In the genomic region with DNA sequence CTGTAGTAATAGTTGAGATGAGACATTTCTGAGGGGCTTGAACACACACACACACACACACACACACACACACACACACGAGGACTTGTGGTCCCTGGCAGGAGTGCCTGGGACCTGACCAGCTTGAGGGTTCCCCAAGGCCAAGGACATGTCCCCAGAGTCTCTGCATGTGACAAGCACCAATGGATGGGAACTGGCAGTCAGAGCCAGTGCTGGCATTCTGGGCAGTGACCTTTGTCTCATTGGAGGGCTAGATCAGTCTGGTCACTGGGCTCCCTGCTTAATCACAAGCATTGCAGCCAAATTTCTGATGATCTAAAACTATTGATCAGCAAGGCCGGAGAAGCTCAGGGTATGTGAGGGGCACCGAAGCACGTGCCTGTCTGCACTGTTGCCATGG, we compare ENCODE assay signal across 16 mouse cellular contexts.
"Had no signal": no experiment of that assay in that cellular context is flagged by ENCODE, and none has a peak within 500 bp of the region (broad histone marks: within the 10 kb centered on the region; RNA-seq: fewer than 3 reads in every experiment).

No protein-coding gene starts in this region.

- H3K4me3 ChIP-seq: limb, embryonic 12.5 days; liver, embryonic 15.5 days; megakaryocyte, embryonic 14.5 days; stomach, embryonic 15.5 days had no signal

- H3K9me3 ChIP-seq: limb, embryonic 12.5 days; liver, embryonic 15.5 days; stomach, embryonic 15.5 days had no signal

- H3K27ac ChIP-seq: kidney, postnatal 0 days; limb, embryonic 12.5 days; liver, embryonic 15.5 days; stomach, embryonic 15.5 days had no signal

- DNase-seq: kidney, postnatal 36 days; layer of hippocampus, adult 9-11 months; layer of hippocampus, postnatal 36 days; lung, embryonic 14.5 days; lung, postnatal 10 days; lung, postnatal 4 days; right cerebral cortex, postnatal 14 days; thymus, adult 2 months; thymus, postnatal 25 days had no signal

- H3K9ac ChIP-seq: limb, embryonic 12.5 days; liver, embryonic 15.5 days; lung, embryonic 14.5 days; stomach, embryonic 15.5 days had no signal

- H3K4me2 ChIP-seq: limb, embryonic 12.5 days; liver, embryonic 11.5 days; liver, embryonic 15.5 days; lung, embryonic 14.5 days; midbrain, embryonic 11.5 days; stomach, embryonic 15.5 days had no signal

- H3K36me3 ChIP-seq: limb, embryonic 12.5 days; liver, embryonic 15.5 days; stomach, embryonic 15.5 days had no signal

- H3K27me3 ChIP-seq: limb, embryonic 12.5 days; liver, embryonic 15.5 days; stomach, embryonic 15.5 days had no signal

- H3K4me1 ChIP-seq: limb, embryonic 12.5 days; liver, embryonic 15.5 days; megakaryocyte, embryonic 14.5 days; stomach, embryonic 15.5 days had no signal
